Mouse (Mus musculus) limb, embryonic 14.5 days (tissue): ENCODE measurements around the gene Fxyd1. TPM values are rescaled to one million over a fixed set of nuclear protein-coding genes. Genes with fewer than 3 reads are reported as not detected.
A peak's percentile ranks its signal among the peaks of the same experiment; 100 is the strongest.

Source experiments
- ATAC-seq: fragments of 200-750 bp; cut with Nextera tagmentation; 2 replicates; pipeline ENCODE4 v1.8.0; 2017; ENCODE audit warnings: low read depth, moderate number of reproducible peaks, moderate TSS enrichment; ENCODE audit not compliant: low FRiP score
- DNase-seq: peaks from one replicate; pipeline ENCODE4 v3.0.0-alpha.2; 2015; ENCODE audit warnings: low spot score
- H3K27ac ChIP-seq: fragments of 300-500 bp; sonication (generic); replicated peaks from 2 replicates; pipeline ENCODE4 v1.5.1; 2014; ENCODE audit warnings: low read depth, mild to moderate bottlenecking, low read length, moderate library complexity, mixed read lengths
- H3K27me3 ChIP-seq: fragments of 300-500 bp; sonication (generic); 2 replicates; pipeline ENCODE4 v1.6.1; 2014; ENCODE audit warnings: low read length, mixed read lengths; ENCODE audit not compliant: control insufficient read depth, insufficient read depth
- H3K36me3 ChIP-seq: fragments of 300-500 bp; sonication (generic); 2 replicates; pipeline ENCODE4 v1.6.1; 2014; ENCODE audit warnings: mild to moderate bottlenecking, low read length, moderate library complexity, mixed read lengths; ENCODE audit not compliant: control insufficient read depth, insufficient read depth
- H3K4me1 ChIP-seq: fragments of 300-500 bp; sonication (generic); 2 replicates; pipeline ENCODE4 v1.6.1; 2014; ENCODE audit warnings: antibody characterized with exemption, low read length, mixed read lengths; ENCODE audit not compliant: control insufficient read depth, insufficient read depth
- H3K4me2 ChIP-seq: fragments of 300-500 bp; sonication (generic); replicated peaks from 2 replicates; pipeline ENCODE4 v1.6.1; 2014; ENCODE audit warnings: low read depth, mild to moderate bottlenecking, low read length, moderate library complexity; ENCODE audit not compliant: severe bottlenecking
- H3K4me3 ChIP-seq: fragments of 300-500 bp; sonication (generic); replicated peaks from 2 replicates; pipeline ENCODE4 v1.5.1; 2014; ENCODE audit warnings: low read length
- H3K9ac ChIP-seq: fragments of 300-500 bp; sonication (generic); 2 replicates; pipeline ENCODE4 v1.6.1; 2014; ENCODE audit warnings: mild to moderate bottlenecking, low read depth, low read length, moderate library complexity; ENCODE audit not compliant: severe bottlenecking
- H3K9me3 ChIP-seq: fragments of 300-500 bp; sonication (generic); 2 replicates; pipeline ENCODE4 v1.6.1; 2016; ENCODE audit warnings: low read length; ENCODE audit not compliant: control insufficient read depth
- POLR2A ChIP-seq: fragments of 200-500 bp; IDR thresholded peaks from 2 replicates; pipeline ENCODE4 v1.8.0; 2012; ENCODE audit warnings: inconsistent platforms, mild to moderate bottlenecking, moderate library complexity, borderline replicate concordance; ENCODE audit not compliant: insufficient read depth, insufficient read length; ENCODE audit errors: extremely low read depth
- WGBS: fragments of 180-500 bp; shearing (Covaris S2); extraction: QIAGEN DNeasy Blood & Tissue Kit; methylation state at CpG from one replicate; pipeline ENCODE4 v1.1.7; 2014; 5-methylcytosine and 5-hydroxymethylcytosine counted together
- polyA plus RNA-seq, 2 experiments: library from polyadenylated mRNA; depleted of rRNA in 1 of 2; stranded (reverse) in 1 of 2; unstranded in 1 of 2; fragments of >200 nt; fragmentation: Nextera tagmentation in 1 of 2; extraction: Ambion mirVana in 1 of 2; gene quantifications; 2 replicates each; pipeline versions ENCODE4 v1.2.1 to v1.2.3; 2012 to 2014

Gene Fxyd1
- polyA plus RNA-seq, 2 experiments, result 92.6 to 95.6 TPM

DNA sequence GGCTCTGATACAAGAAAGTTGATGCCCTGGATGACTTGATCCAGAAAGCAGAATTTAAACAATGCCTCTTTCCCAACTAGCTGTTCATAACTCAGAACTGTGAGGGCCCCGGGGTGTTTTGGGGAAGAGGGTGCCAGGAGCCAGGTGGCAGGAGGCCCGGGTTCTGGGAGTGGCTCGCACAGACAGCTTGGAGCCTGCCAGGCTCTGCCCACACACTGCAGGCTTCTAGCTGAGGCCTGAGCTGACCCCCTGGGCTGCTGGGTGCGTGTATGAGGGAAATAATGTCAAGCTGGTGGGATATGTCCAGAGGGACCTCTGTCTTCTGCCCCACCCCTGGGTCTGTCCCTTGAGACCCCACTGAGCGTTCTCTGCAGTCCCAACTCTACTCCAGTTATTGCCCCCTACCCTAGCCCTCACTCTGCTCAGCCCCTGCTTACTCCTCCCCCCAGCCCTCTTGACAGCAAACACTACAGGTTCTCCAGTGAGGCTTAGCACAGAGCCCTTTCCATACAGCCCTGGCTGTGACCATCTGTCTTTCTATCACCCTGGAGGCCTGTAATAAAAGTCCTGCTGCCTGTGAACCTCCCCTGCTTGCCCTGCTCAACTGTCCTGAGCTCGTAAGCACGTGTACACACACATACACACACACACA, 17.2 kb upstream of the Fxyd1 start:
- no peak overlapping the region for H3K4me3 ChIP-seq
- no peaks in the 10 kb centered on the region for H3K27me3 ChIP-seq
- DNase-seq (no peak), ATAC-seq (no peak)
- H3K27ac ChIP-seq, result no peak overlapping the region
- 49% methylated on average over 7 of the region's 7 CpGs for WGBS
- H3K4me1 ChIP-seq, result peaks cover 11% of the 10 kb centered on the region; the same call in 1 of the 2 replicates
- H3K4me2 ChIP-seq, result no peak overlapping the region
- H3K9ac ChIP-seq, result no peak overlapping the region
- H3K36me3 ChIP-seq, result no peaks in the 10 kb centered on the region
- TF ChIP-seq POLR2A, result no peak
- H3K9me3 ChIP-seq, result no peaks in the 10 kb centered on the region

DNA sequence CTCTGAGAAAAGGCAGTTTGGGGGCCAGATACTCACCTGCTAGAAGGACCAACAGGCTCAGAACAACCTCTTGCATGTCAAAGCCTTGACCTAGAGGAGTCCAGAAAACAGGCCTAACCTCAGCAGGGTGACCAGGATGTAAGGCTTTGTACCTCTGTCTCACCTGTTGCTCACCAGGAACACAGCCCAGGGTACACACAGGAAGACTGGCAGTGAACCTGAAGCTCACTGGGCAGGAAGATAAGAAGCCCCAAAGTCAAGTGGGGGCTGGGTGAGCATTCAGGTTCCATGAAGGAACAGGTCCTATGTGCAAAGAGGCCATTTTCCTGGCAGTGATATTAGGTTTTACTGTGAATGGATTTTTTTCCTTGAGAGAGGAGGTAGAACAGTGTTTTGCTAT, 16.5 kb upstream of the Fxyd1 start:
- Histone ChIP-seq H3K4me3 (no peak overlapping the region), H3K9ac (no peak overlapping the region), H3K36me3 (no peaks in the 10 kb centered on the region), H3K27ac (no peak overlapping the region), H3K4me1 (peaks cover 16% of the 10 kb centered on the region; the same call in 1 of the 2 replicates), H3K9me3 (no peaks in the 10 kb centered on the region), H3K4me2 (no peak overlapping the region), H3K27me3 (no peaks in the 10 kb centered on the region)
- ATAC-seq (no peak), DNase-seq (no peak)
- no peak for TF ChIP-seq POLR2A

DNA sequence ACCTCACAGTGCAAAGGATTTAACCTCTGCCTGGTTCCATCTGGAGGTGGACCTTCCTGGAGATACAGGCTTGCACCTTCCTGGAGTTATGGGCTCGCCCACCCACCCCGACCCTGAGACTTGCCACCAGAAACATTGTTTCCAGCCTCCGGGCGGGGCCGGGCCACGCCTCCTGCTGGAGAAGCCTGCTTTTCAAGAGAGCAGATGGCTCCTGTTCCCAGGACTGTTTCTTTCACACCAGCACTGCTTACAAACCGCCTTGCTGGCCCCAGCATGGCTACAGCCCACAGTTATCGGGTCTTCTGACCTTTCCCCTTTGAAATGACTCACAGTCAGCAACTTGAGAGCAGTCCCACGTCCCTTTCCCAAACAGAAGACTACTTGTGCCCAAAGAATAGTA, 15.3 kb upstream of the Fxyd1 start:
- 25% methylated on average over 9 of the region's 9 CpGs for WGBS
- Histone ChIP-seq H3K9ac (no peak overlapping the region), H3K4me1 (peaks cover 23% of the 10 kb centered on the region), H3K27me3 (no peaks in the 10 kb centered on the region), H3K4me3 (no peak overlapping the region), H3K36me3 (no peaks in the 10 kb centered on the region), H3K4me2 (no peak overlapping the region), H3K9me3 (no peaks in the 10 kb centered on the region), H3K27ac (no peak overlapping the region)
- ATAC-seq (no peak), DNase-seq (no peak)
- TF ChIP-seq POLR2A, result no peak

DNA sequence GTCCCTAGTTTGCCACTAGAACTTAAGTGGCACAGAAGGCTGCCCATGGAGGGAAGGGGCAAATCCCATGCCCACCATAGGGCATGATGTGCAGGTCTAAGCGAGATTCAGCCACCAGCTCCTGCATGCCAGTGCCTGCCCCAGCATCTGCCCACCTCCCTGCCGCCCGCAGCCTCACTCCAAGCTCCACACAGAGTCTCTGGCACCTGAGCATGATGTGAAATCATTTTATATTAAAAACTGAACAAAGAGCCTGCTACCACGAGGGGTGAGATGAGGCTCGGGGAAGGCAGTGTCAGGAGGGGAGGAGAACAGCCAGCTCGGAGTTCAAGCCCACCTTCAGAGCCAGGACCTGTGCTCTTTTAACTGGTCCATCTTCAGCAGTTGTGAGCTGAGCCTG, 13.3 kb upstream of the Fxyd1 start:
- Histone ChIP-seq H3K4me1 (peaks cover 14% of the 10 kb centered on the region), H3K36me3 (no peaks in the 10 kb centered on the region), H3K27ac (no peak overlapping the region), H3K27me3 (no peaks in the 10 kb centered on the region), H3K9me3 (no peaks in the 10 kb centered on the region), H3K4me2 (no peak overlapping the region), H3K4me3 (no peak overlapping the region), H3K9ac (no peak overlapping the region)
- DNase-seq, result no peak
- ATAC-seq, result no peak
- TF ChIP-seq POLR2A, result no peak
- 81% methylated on average over 6 of the region's 6 CpGs for WGBS

DNA sequence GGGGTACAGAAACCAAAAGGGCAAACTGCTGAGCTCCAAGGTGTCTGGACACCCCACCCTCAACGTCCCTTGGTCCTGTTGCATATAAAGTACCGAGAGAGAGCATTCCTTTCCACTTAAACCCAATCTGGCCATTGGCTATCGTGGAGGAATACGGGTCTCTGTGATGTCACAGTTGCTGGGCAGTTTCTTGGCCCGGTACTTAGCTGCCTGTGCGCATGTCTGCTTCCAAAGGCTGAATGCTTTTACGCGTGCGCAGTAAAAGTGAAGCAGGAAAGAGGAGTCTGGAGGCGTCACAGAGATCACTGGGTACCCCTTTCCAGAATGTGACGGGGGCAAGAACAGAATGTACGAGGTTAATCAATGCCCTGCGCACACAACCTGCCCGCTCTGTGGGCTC, 12.5 kb upstream of the Fxyd1 start:
- WGBS, result 72% methylated on average over 14 of the region's 14 CpGs
- H3K27ac ChIP-seq, result no peak overlapping the region
- ATAC-seq, result no peak
- H3K4me3 ChIP-seq, result no peak overlapping the region
- peaks cover 14% of the 10 kb centered on the region for H3K4me1 ChIP-seq
- H3K27me3 ChIP-seq, result no peaks in the 10 kb centered on the region
- no peak overlapping the region for H3K4me2 ChIP-seq
- no peaks in the 10 kb centered on the region for H3K9me3 ChIP-seq
- no peak for TF ChIP-seq POLR2A
- H3K9ac ChIP-seq, result no peak overlapping the region
- H3K36me3 ChIP-seq, result no peaks in the 10 kb centered on the region
- no peak for DNase-seq

DNA sequence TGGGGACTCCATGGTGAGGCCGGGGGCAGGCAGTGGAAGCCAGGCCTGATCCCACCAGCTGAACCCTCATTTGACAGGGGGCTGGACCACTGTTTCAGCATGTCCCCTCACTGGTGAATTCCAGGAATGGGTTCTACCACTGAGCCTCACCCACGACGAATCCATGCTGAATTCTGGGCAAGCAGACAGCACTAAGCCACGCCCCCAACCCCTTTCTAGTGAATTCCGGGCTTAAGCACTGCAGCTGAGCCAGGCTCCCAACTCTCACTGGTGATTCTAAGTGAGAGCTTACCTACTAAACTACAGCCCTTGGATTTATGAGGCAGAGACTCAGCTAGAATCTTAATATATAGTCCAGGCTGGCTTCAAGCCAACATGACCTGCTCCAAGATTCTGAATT, 10.8 kb upstream of the Fxyd1 start:
- WGBS, result 19% methylated on average over 5 of the region's 5 CpGs
- H3K4me1 ChIP-seq, result peaks cover 14% of the 10 kb centered on the region
- H3K9ac ChIP-seq, result no peak overlapping the region
- no peaks in the 10 kb centered on the region for H3K9me3 ChIP-seq
- DNase-seq (peak; percentile 88), ATAC-seq (peak; percentile 83)
- peak overlapping the region; percentile 58 for H3K27ac ChIP-seq
- no peak overlapping the region for H3K4me3 ChIP-seq
- no peak for TF ChIP-seq POLR2A
- no peaks in the 10 kb centered on the region for H3K36me3 ChIP-seq
- H3K27me3 ChIP-seq, result no peaks in the 10 kb centered on the region
- no peak overlapping the region for H3K4me2 ChIP-seq
